Mouse (Mus musculus) ES-E14 (cell line): ENCODE results near the gene Eif4b.

Source experiments
- CHD2 ChIP-seq: IDR thresholded peaks from 2 replicates; pipeline ENCODE4 v1.6.1; 2014; ENCODE audit warnings: mild to moderate bottlenecking, low read depth, low read length, inconsistent platforms
- HCFC1 ChIP-seq: IDR thresholded peaks from 2 replicates; pipeline ENCODE4 v1.6.1; 2012; ENCODE audit warnings: low read length, inconsistent platforms, borderline replicate concordance; ENCODE audit not compliant: insufficient read depth
- MAFK ChIP-seq: IDR thresholded peaks from 2 replicates; pipeline ENCODE4 v1.6.1; 2014; ENCODE audit warnings: mild to moderate bottlenecking, low read depth, low read length, inconsistent platforms; ENCODE audit not compliant: insufficient read depth
- ZC3H11A ChIP-seq: IDR thresholded peaks from 2 replicates; pipeline ENCODE4 v1.6.1; 2012; ENCODE audit warnings: low read depth, mild to moderate bottlenecking, inconsistent platforms, low read length, borderline replicate concordance

DNA sequence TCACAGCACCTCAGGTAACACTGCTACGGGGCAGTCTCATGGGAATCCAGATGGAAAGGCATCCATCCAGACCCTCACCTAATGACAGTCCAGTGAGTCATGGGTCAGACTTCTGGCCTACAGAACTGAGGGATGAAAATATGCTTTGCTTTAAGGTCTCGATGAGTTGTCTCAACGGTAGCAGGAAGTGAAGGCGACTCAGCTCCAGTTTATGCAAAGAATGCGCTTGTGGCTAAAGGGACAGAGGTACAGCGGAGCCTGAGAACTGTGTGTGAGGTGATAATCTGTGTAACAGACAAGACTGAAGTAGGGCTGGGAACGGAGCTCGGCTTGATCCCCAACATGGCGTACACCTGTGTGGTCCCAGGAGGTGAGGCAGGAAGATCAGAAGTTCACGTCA lies 27.9 kb upstream of the Eif4b start:
- TF ChIP-seq ZC3H11A (no peak), HCFC1 (no peak), CHD2 (no peak), MAFK (no peak)
